Mouse (Mus musculus) midbrain, postnatal 0 days (tissue): Measurements from ENCODE around the gene Zfand3. TPM values are rescaled to one million over a fixed set of nuclear protein-coding genes. Genes with fewer than 3 reads are reported as not detected.

ENCODE experiments used
- ATAC-seq: fragments of 200-750 bp; cut with Nextera tagmentation; 2 replicates; pipeline ENCODE4 v1.8.0; 2017; ENCODE audit warnings: moderate number of reproducible peaks, mild to moderate bottlenecking, moderate TSS enrichment, moderate library complexity; ENCODE audit not compliant: low FRiP score
- DNase-seq: peaks from one replicate; pipeline ENCODE4 v3.0.0-alpha.2; 2015; ENCODE audit warnings: low spot score
- H3K27ac ChIP-seq: fragments of 300-500 bp; sonication (generic); 2 replicates; pipeline ENCODE4 v1.5.1; 2014; ENCODE audit warnings: low read depth, mild to moderate bottlenecking, low read length, mixed read lengths
- H3K27me3 ChIP-seq: fragments of 300-500 bp; sonication (generic); 2 replicates; pipeline ENCODE4 v1.6.1; 2014; ENCODE audit warnings: low read length, control low read depth, mixed read lengths; ENCODE audit not compliant: insufficient read depth
- H3K36me3 ChIP-seq: fragments of 300-500 bp; sonication (generic); 2 replicates; pipeline ENCODE4 v1.6.1; 2014; ENCODE audit warnings: low read length, control low read depth, mixed read lengths; ENCODE audit not compliant: insufficient read depth
- H3K4me1 ChIP-seq: fragments of 300-500 bp; sonication (generic); 2 replicates; pipeline ENCODE4 v1.6.1; 2014; ENCODE audit warnings: mild to moderate bottlenecking, control low read depth, antibody characterized with exemption, low read length, mixed read lengths; ENCODE audit not compliant: insufficient read depth
- H3K4me2 ChIP-seq: fragments of 300-500 bp; sonication (generic); 2 replicates; pipeline ENCODE4 v1.6.1; 2014; ENCODE audit warnings: low read depth, mild to moderate bottlenecking, low read length, mixed read lengths; ENCODE audit not compliant: poor library complexity, severe bottlenecking
- H3K4me3 ChIP-seq: fragments of 300-500 bp; sonication (generic); 2 replicates; pipeline ENCODE4 v1.5.1; 2014; ENCODE audit warnings: low read depth, mild to moderate bottlenecking, low read length, moderate library complexity
- H3K9ac ChIP-seq: fragments of 300-500 bp; sonication (generic); replicated peaks from 2 replicates; pipeline ENCODE4 v1.6.1; 2014; ENCODE audit warnings: mild to moderate bottlenecking, low read length, moderate library complexity, mixed read lengths; ENCODE audit not compliant: poor library complexity, severe bottlenecking
- H3K9me3 ChIP-seq: fragments of 300-500 bp; sonication (generic); 2 replicates; pipeline ENCODE4 v1.6.1; 2016; ENCODE audit warnings: low read length, control low read depth
- CTCF ChIP-seq: IDR thresholded peaks from 2 replicates; pipeline ENCODE4 v1.5.1; 2016; ENCODE audit warnings: antibody characterized with exemption, mild to moderate bottlenecking
- WGBS: fragments of 180-500 bp; shearing (Covaris S2); extraction: QIAGEN DNeasy Blood & Tissue Kit; methylation state at CpG from one replicate; pipeline ENCODE4 v1.1.7; 2014; 5-methylcytosine and 5-hydroxymethylcytosine counted together
- polyA plus RNA-seq: library from polyadenylated mRNA; unstranded; fragments of >200 nt; fragmentation: Nextera tagmentation; extraction: Ambion mirVana; gene quantifications from 2 replicates; pipeline ENCODE4 v1.2.1, GENCODE M21; 2015
- total RNA-seq: library from RNA; depleted of rRNA; stranded (reverse); fragments of >200 nt; gene quantifications from 2 replicates; pipeline ENCODE4 v1.2.3, GENCODE M21; 2014

The Zfand3 gene
- total and polyA plus RNA-seq, 2 experiments from 2014 or later = 41.3 to 72.2 TPM

GRCm38 (mm10) chr17:30194629-30195445 lies 190.3 kb downstream of the Zfand3 start:
- ATAC-seq (peak; percentile 36; the same call in 1 of the 2 replicates), DNase-seq (no peak)
- H3K4me3 ChIP-seq = no peak overlapping the region
- peak; percentile 58 for TF ChIP-seq CTCF
- H3K4me2 ChIP-seq = no peak overlapping the region
- no peak overlapping the region for H3K9ac ChIP-seq
- H3K9me3 ChIP-seq = no peaks in the 10 kb centered on the region
- no peaks in the 10 kb centered on the region for H3K36me3 ChIP-seq
- peak overlapping the region; percentile 65 for H3K27ac ChIP-seq
- WGBS = 29% methylated on average over 11 of the region's 11 CpGs
- H3K4me1 ChIP-seq = peaks cover 22% of the 10 kb centered on the region
- H3K27me3 ChIP-seq = no peaks in the 10 kb centered on the region

- Histone ChIP-seq H3K36me3 (no peaks in the 10 kb centered on the region), H3K27me3 (no peaks in the 10 kb centered on the region), H3K4me3 (no peak overlapping the region), H3K27ac (no peak overlapping the region), H3K4me2 (no peak overlapping the region), H3K4me1 (peaks cover 25% of the 10 kb centered on the region), H3K9ac (no peak overlapping the region), H3K9me3 (no peaks in the 10 kb centered on the region)
- 73% methylated on average over 19 of the region's 21 CpGs for WGBS
- DNase-seq = no peak
- TF ChIP-seq CTCF = no peak
- no peak for ATAC-seq
Observed at GRCm38 (mm10) chr17:30195591-30196183, 191.2 kb downstream of the Zfand3 start.

- WGBS = 40% methylated on average over 17 of the region's 17 CpGs
- no peaks in the 10 kb centered on the region for H3K9me3 ChIP-seq
- H3K36me3 ChIP-seq = no peaks in the 10 kb centered on the region
- DNase-seq = no peak
- H3K9ac ChIP-seq = no peak overlapping the region
- TF ChIP-seq CTCF = no peak
- no peak overlapping the region for H3K4me3 ChIP-seq
- H3K27ac ChIP-seq = peak overlapping the region; percentile 27; the same call in 1 of the 2 replicates
- no peak for ATAC-seq
- H3K4me2 ChIP-seq = no peak overlapping the region
- H3K4me1 ChIP-seq = peaks cover 25% of the 10 kb centered on the region
- H3K27me3 ChIP-seq = no peaks in the 10 kb centered on the region
Observed at GRCm38 (mm10) chr17:30196401-30197279, 192.1 kb downstream of the Zfand3 start.

- Histone ChIP-seq H3K4me3 (no peak overlapping the region), H3K27ac (0 out of 2 replicates have a peak overlapping the region, but pooled peaks have one; percentile 26), H3K4me2 (no peak overlapping the region), H3K9me3 (no peaks in the 10 kb centered on the region), H3K36me3 (no peaks in the 10 kb centered on the region), H3K9ac (no peak overlapping the region), H3K4me1 (peaks cover 28% of the 10 kb centered on the region), H3K27me3 (no peaks in the 10 kb centered on the region)
- TF ChIP-seq CTCF = no peak
- ATAC-seq (no peak), DNase-seq (no peak)
- 68% methylated on average over 12 of the region's 12 CpGs for WGBS
Observed at GRCm38 (mm10) chr17:30197280-30198030, 192.9 kb downstream of the Zfand3 start.

- H3K36me3 ChIP-seq = no peaks in the 10 kb centered on the region
- WGBS = 77% methylated on average over 10 of the region's 10 CpGs
- ATAC-seq (no peak), DNase-seq (no peak)
- H3K9ac ChIP-seq = no peak overlapping the region
- H3K4me3 ChIP-seq = no peak overlapping the region
- TF ChIP-seq CTCF = no peak
- no peak overlapping the region for H3K4me2 ChIP-seq
- H3K27ac ChIP-seq = no peak overlapping the region
- H3K27me3 ChIP-seq = no peaks in the 10 kb centered on the region
- H3K9me3 ChIP-seq = no peaks in the 10 kb centered on the region
- H3K4me1 ChIP-seq = peaks cover 36% of the 10 kb centered on the region
Observed at GRCm38 (mm10) chr17:30198422-30198821, 193.9 kb downstream of the Zfand3 start.
